Mouse (Mus musculus) E14TG2a.4 (cell line): ENCODE measurements around the gene Cby1.
"Not testable (repeated sequence)": the region's sequence is repeated elsewhere in the genome, so short reads cannot be mapped to it uniquely, and the experiment has no call there.

Experiments used
- CTCF ChIP-seq: conservative IDR thresholded peaks from 2 replicates; pipeline ENCODE4 v1.5.1; 2014; ENCODE audit warnings: low read length
- NANOG ChIP-seq: IDR thresholded peaks from 2 replicates; pipeline ENCODE4 v1.6.1; 2014; ENCODE audit warnings: borderline replicate concordance, low read length, mixed read lengths
- POU5F1 ChIP-seq: IDR thresholded peaks from 2 replicates; pipeline ENCODE4 v1.6.1; 2014; ENCODE audit warnings: low read length, borderline replicate concordance

DNA sequence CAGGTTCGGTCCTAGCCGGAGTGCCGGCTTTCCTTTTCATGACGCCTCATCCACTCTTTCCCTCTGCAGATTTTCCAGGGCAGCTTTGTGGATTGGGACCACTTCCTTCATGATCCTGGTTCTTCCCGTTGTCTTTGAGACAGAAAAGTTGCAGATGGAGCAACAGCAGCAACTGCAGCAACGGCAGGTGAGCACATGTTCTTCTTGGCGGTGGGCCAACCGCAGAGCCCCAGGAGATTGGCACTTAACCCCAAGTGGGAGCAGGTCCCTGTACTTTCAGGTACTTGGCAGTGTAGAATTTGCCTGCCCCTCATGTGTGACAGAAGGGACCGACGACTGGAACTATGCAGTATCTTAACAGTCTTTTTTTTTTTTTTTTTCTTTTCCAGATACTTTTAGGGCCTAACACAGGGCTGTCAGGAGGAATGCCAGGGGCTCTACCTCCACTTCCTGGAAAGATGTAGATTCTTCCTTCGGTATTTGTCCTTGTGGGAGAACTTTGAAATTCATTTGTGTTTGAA is 12.9 kb downstream of the Cby1 start:
- not testable (repeated sequence) for TF ChIP-seq CTCF, POU5F1, NANOG
